Mouse (Mus musculus) limb, embryonic 15.5 days (tissue): ENCODE results near the gene 5730522E02Rik. TPM values are rescaled to one million over a fixed set of nuclear protein-coding genes. Genes with fewer than 3 reads are reported as not detected.

Source experiments
- ATAC-seq: fragments of 200-750 bp; cut with Nextera tagmentation; 2 replicates; pipeline ENCODE4 v1.8.0; 2017; ENCODE audit warnings: low read depth, moderate TSS enrichment; ENCODE audit not compliant: insufficient number of reproducible peaks, low FRiP score, low TSS enrichment
- H3K27ac ChIP-seq: fragments of 300-500 bp; sonication (generic); 2 replicates; pipeline ENCODE4 v1.5.1; 2015; ENCODE audit warnings: moderate library complexity, mild to moderate bottlenecking, inconsistent platforms
- H3K27me3 ChIP-seq: fragments of 300-500 bp; sonication (generic); 2 replicates; pipeline ENCODE4 v1.6.1; 2015; ENCODE audit warnings: inconsistent platforms
- H3K36me3 ChIP-seq: fragments of 300-500 bp; sonication (generic); 2 replicates; pipeline ENCODE4 v1.6.1; 2015; ENCODE audit warnings: inconsistent platforms
- H3K4me1 ChIP-seq: fragments of 300-500 bp; sonication (generic); 2 replicates; pipeline ENCODE4 v1.6.1; 2015; ENCODE audit warnings: inconsistent platforms
- H3K4me2 ChIP-seq: fragments of 300-500 bp; sonication (generic); 2 replicates; pipeline ENCODE4 v1.6.1; 2015; ENCODE audit warnings: mild to moderate bottlenecking, inconsistent platforms
- H3K4me3 ChIP-seq: fragments of 300-500 bp; sonication (generic); 2 replicates; pipeline ENCODE4 v1.5.1; 2015; ENCODE audit warnings: mild to moderate bottlenecking, inconsistent platforms
- H3K9ac ChIP-seq: fragments of 300-500 bp; sonication (generic); 2 replicates; pipeline ENCODE4 v1.6.1; 2015; ENCODE audit warnings: inconsistent platforms
- H3K9me3 ChIP-seq: fragments of 300-500 bp; sonication (generic); 2 replicates; pipeline ENCODE4 v1.6.1; 2016; ENCODE audit warnings: inconsistent platforms
- WGBS: fragments of 180-500 bp; shearing (Covaris S2); methylation state at CpG from one replicate; pipeline ENCODE4 v1.1.7; 2015; 5-methylcytosine and 5-hydroxymethylcytosine counted together
- polyA plus RNA-seq: library from polyadenylated mRNA; unstranded; fragments of >200 nt; fragmentation: Nextera tagmentation; extraction: Ambion mirVana; gene quantifications from 2 replicates; pipeline ENCODE4 v1.2.1, GENCODE M21; 2015

5730522E02Rik gene
- polyA plus RNA-seq, 1 experiment from 2014 or later: 2.2 TPM

- no peaks in the 10 kb centered on the region for H3K27me3 ChIP-seq
- ATAC-seq: no peak
- H3K4me3 ChIP-seq: no peak overlapping the region
- H3K27ac ChIP-seq: no peak overlapping the region
- H3K4me2 ChIP-seq: no peak overlapping the region
- H3K9me3 ChIP-seq: no peaks in the 10 kb centered on the region
- H3K36me3 ChIP-seq: no peaks in the 10 kb centered on the region
- no peak overlapping the region for H3K9ac ChIP-seq
- H3K4me1 ChIP-seq: no peaks in the 10 kb centered on the region
- 27% methylated on average over 8 of the region's 8 CpGs for WGBS
Observed at GRCm38 (mm10) chr11:26120781-26121557, 89.6 kb downstream of the 5730522E02Rik start.

- Histone ChIP-seq H3K4me3 (no peak overlapping the region), H3K9me3 (no peaks in the 10 kb centered on the region), H3K27me3 (no peaks in the 10 kb centered on the region), H3K9ac (no peak overlapping the region), H3K36me3 (no peaks in the 10 kb centered on the region), H3K4me1 (no peaks in the 10 kb centered on the region), H3K27ac (no peak overlapping the region), H3K4me2 (no peak overlapping the region)
- WGBS: 50% methylated on average over 4 of the region's 4 CpGs
- ATAC-seq: no peak
Observed at GRCm38 (mm10) chr11:26117651-26118050, 92.9 kb downstream of the 5730522E02Rik start.

GRCm38 (mm10) chr11:26112206-26112605 is 98.4 kb downstream of the 5730522E02Rik start:
- H3K36me3 ChIP-seq: no peaks in the 10 kb centered on the region
- WGBS: 63% methylated on average over 3 of the region's 3 CpGs
- no peaks in the 10 kb centered on the region for H3K4me1 ChIP-seq

GRCm38 (mm10) chr11:26108647-26109046 is 101.9 kb downstream of the 5730522E02Rik start:
- no peaks in the 10 kb centered on the region for H3K27me3 ChIP-seq
- no peak overlapping the region for H3K4me2 ChIP-seq
- 23% methylated on average over 1 of the region's 1 CpGs for WGBS
- no peaks in the 10 kb centered on the region for H3K4me1 ChIP-seq
- H3K9me3 ChIP-seq: no peaks in the 10 kb centered on the region
- no peak for ATAC-seq
- no peak overlapping the region for H3K27ac ChIP-seq
- H3K4me3 ChIP-seq: no peak overlapping the region
- H3K9ac ChIP-seq: no peak overlapping the region
- H3K36me3 ChIP-seq: no peaks in the 10 kb centered on the region

More at GRCm38 (mm10) chr11:26112206-26112605, 98.4 kb downstream of the 5730522E02Rik start:
- Histone ChIP-seq H3K4me2 (no peak overlapping the region), H3K27ac (no peak overlapping the region), H3K9ac (no peak overlapping the region), H3K27me3 (no peaks in the 10 kb centered on the region), H3K9me3 (no peaks in the 10 kb centered on the region), H3K4me3 (no peak overlapping the region)
- ATAC-seq: no peak; the same call in 1 of the 2 replicates

- no peaks in the 10 kb centered on the region for H3K36me3 ChIP-seq
- H3K27ac ChIP-seq: no peak overlapping the region
- no peaks in the 10 kb centered on the region for H3K4me1 ChIP-seq
- no peak overlapping the region for H3K4me3 ChIP-seq
- no peak overlapping the region for H3K9ac ChIP-seq
- H3K27me3 ChIP-seq: no peaks in the 10 kb centered on the region
- H3K9me3 ChIP-seq: no peaks in the 10 kb centered on the region
- WGBS: 45% methylated on average over 2 of the region's 2 CpGs
- no peak overlapping the region for H3K4me2 ChIP-seq
- ATAC-seq: no peak
Observed at GRCm38 (mm10) chr11:26104680-26105079, 105.9 kb downstream of the 5730522E02Rik start.

- ATAC-seq: no peak
- Histone ChIP-seq H3K9me3 (no peaks in the 10 kb centered on the region), H3K4me2 (no peak overlapping the region)
Observed at GRCm38 (mm10) chr11:26103698-26104097, 106.9 kb downstream of the 5730522E02Rik start.

GRCm38 (mm10) chr11:26102878-26103277 is 107.7 kb downstream of the 5730522E02Rik start:
- no peak overlapping the region for H3K4me3 ChIP-seq
- no peak overlapping the region for H3K9ac ChIP-seq
- H3K27me3 ChIP-seq: no peaks in the 10 kb centered on the region
- no peak overlapping the region for H3K4me2 ChIP-seq
- no peaks in the 10 kb centered on the region for H3K36me3 ChIP-seq
- H3K9me3 ChIP-seq: no peaks in the 10 kb centered on the region
- ATAC-seq: no peak
- H3K4me1 ChIP-seq: no peaks in the 10 kb centered on the region
- 31% methylated on average over 4 of the region's 4 CpGs for WGBS
- no peak overlapping the region for H3K27ac ChIP-seq

More at GRCm38 (mm10) chr11:26103698-26104097, 106.9 kb downstream of the 5730522E02Rik start:
- Histone ChIP-seq H3K27ac (no peak overlapping the region), H3K27me3 (no peaks in the 10 kb centered on the region), H3K4me3 (no peak overlapping the region), H3K36me3 (no peaks in the 10 kb centered on the region), H3K9ac (no peak overlapping the region), H3K4me1 (no peaks in the 10 kb centered on the region)
- WGBS: 6% methylated on average over 8 of the region's 8 CpGs

- Histone ChIP-seq H3K27me3 (no peaks in the 10 kb centered on the region), H3K27ac (no peak overlapping the region), H3K36me3 (no peaks in the 10 kb centered on the region), H3K9ac (no peak overlapping the region), H3K9me3 (no peaks in the 10 kb centered on the region), H3K4me1 (no peaks in the 10 kb centered on the region), H3K4me2 (no peak overlapping the region), H3K4me3 (no peak overlapping the region)
- 67% methylated on average over 5 of the region's 5 CpGs for WGBS
- no peak for ATAC-seq
Observed at GRCm38 (mm10) chr11:26100077-26100476, 110.5 kb downstream of the 5730522E02Rik start.

GRCm38 (mm10) chr11:26098933-26099332 is 111.6 kb downstream of the 5730522E02Rik start:
- Histone ChIP-seq H3K27me3 (no peaks in the 10 kb centered on the region), H3K4me3 (no peak overlapping the region), H3K9ac (no peak overlapping the region), H3K9me3 (no peaks in the 10 kb centered on the region), H3K27ac (no peak overlapping the region), H3K4me2 (no peak overlapping the region), H3K4me1 (no peaks in the 10 kb centered on the region), H3K36me3 (no peaks in the 10 kb centered on the region)
- no peak for ATAC-seq
- WGBS: 75% methylated on average over 2 of the region's 2 CpGs

- no peak overlapping the region for H3K4me2 ChIP-seq
- H3K9ac ChIP-seq: no peak overlapping the region
- H3K9me3 ChIP-seq: no peaks in the 10 kb centered on the region
- no peaks in the 10 kb centered on the region for H3K27me3 ChIP-seq
- H3K4me1 ChIP-seq: no peaks in the 10 kb centered on the region
- 60% methylated on average over 1 of the region's 1 CpGs for WGBS
- ATAC-seq: no peak
- H3K36me3 ChIP-seq: no peaks in the 10 kb centered on the region
- H3K27ac ChIP-seq: no peak overlapping the region
- H3K4me3 ChIP-seq: no peak overlapping the region
Observed at GRCm38 (mm10) chr11:26096095-26096494, 114.5 kb downstream of the 5730522E02Rik start.

- Histone ChIP-seq H3K4me3 (no peak overlapping the region), H3K9me3 (no peaks in the 10 kb centered on the region), H3K27me3 (no peaks in the 10 kb centered on the region), H3K4me2 (no peak overlapping the region), H3K9ac (no peak overlapping the region), H3K4me1 (no peaks in the 10 kb centered on the region), H3K36me3 (no peaks in the 10 kb centered on the region), H3K27ac (no peak overlapping the region)
- 63% methylated on average over 5 of the region's 5 CpGs for WGBS
- ATAC-seq: no peak
Observed at GRCm38 (mm10) chr11:26088993-26089392, 121.6 kb downstream of the 5730522E02Rik start.

GRCm38 (mm10) chr11:26086679-26087078 is 123.9 kb downstream of the 5730522E02Rik start:
- Histone ChIP-seq H3K9ac (no peak overlapping the region), H3K9me3 (no peaks in the 10 kb centered on the region), H3K36me3 (no peaks in the 10 kb centered on the region), H3K4me3 (no peak overlapping the region), H3K4me1 (no peaks in the 10 kb centered on the region), H3K27ac (no peak overlapping the region), H3K27me3 (no peaks in the 10 kb centered on the region), H3K4me2 (no peak overlapping the region)
- ATAC-seq: no peak
- 87% methylated on average over 7 of the region's 7 CpGs for WGBS
